Mouse (Mus musculus) spleen, postnatal 10 days (tissue): ENCODE data around the gene Smad3.

Experiments used
- DNase-seq, 2 experiments: peaks; one replicate each; pipeline ENCODE4 v3.0.0; 2021 to 2022; ENCODE audit warnings: low spot score in 2 of 2

Smad3 gene

GRCm38 (mm10) chr9:63632924-63633323, 124.9 kb downstream of the Smad3 start:
- DNase-seq: no peak

GRCm38 (mm10) chr9:63632045-63632444, 125.7 kb downstream of the Smad3 start:
- DNase-seq: no peak

GRCm38 (mm10) chr9:63625090-63625756, 132.6 kb downstream of the Smad3 start:
- no peak for DNase-seq

GRCm38 (mm10) chr9:63623895-63624569, 133.8 kb downstream of the Smad3 start:
- no peak for DNase-seq

GRCm38 (mm10) chr9:63617967-63618366, 139.8 kb downstream of the Smad3 start:
- DNase-seq: no peak

GRCm38 (mm10) chr9:63614018-63614985, 143.5 kb downstream of the Smad3 start:
- no peak for DNase-seq

- DNase-seq: no peak
These were observed 144.2 kb downstream of the Smad3 start for GRCm38 (mm10) chr9:63613569-63613968.

GRCm38 (mm10) chr9:63612565-63613515, 145.0 kb downstream of the Smad3 start:
- DNase-seq: no peak

- DNase-seq: peak in 1 of 2 experiments; percentile 9
These were observed 145.8 kb downstream of the Smad3 start for GRCm38 (mm10) chr9:63611967-63612366.

- no peak for DNase-seq
These were observed 146.9 kb downstream of the Smad3 start for GRCm38 (mm10) chr9:63610841-63611366.

GRCm38 (mm10) chr9:63610231-63610630, 147.6 kb downstream of the Smad3 start:
- DNase-seq: no peak

GRCm38 (mm10) chr9:63609776-63610175, 148.0 kb downstream of the Smad3 start:
- no peak for DNase-seq

GRCm38 (mm10) chr9:63609246-63609645, 148.5 kb downstream of the Smad3 start:
- no peak for DNase-seq

- no peak for DNase-seq
These were observed 149.8 kb downstream of the Smad3 start for GRCm38 (mm10) chr9:63608006-63608405.

- DNase-seq: peak in 1 of 2 experiments; percentile 52
These were observed 151.2 kb downstream of the Smad3 start for GRCm38 (mm10) chr9:63606594-63606993.

- peak; percentile 13 to 46 for DNase-seq
These were observed 153.9 kb downstream of the Smad3 start for GRCm38 (mm10) chr9:63603849-63604248.

- DNase-seq: peak; percentile 98
These were observed 155.5 kb downstream of the Smad3 start, which contains the start of the genes Iqch and Aagab for GRCm38 (mm10) chr9:63602043-63602939. Iqch (minus strand) TSS chr9:63602493. Aagab (plus strand) TSS chr9:63602660.
